Mouse (Mus musculus): ENCODE measurements around the gene Tsx.

DNA sequence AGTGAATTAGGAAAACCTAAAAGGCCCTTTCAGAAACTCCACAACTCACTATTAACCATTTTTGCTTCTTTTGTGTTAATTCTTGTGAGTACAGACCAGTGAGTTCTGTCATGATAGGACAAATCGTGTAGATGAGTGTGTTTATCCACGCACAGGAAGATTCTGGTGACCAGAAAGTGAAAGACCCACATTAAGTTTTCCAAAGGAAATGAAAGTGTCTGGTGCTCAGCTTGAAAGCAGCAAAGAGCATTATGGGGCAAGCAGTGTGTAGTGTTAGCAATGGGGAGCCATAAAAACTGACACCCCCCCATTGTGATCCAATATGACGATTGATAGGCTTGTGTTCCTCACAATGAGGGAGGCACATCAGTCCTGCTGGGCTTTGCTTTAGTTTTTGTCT, 45.6 kb upstream of the Tsx start:
- TF ChIP-seq CTCF (IDR thresholded peaks at IDR 0.05; ENCODE audit: low read depth) (no peak), EP300 (IDR thresholded peaks at IDR 0.05; ENCODE audit: low read depth) (no peak)
